Mouse (Mus musculus): Measurements from ENCODE around the gene Zcchc13. TPM values are rescaled to one million over a fixed set of nuclear protein-coding genes. Genes with fewer than 3 reads are reported as not detected.

Zcchc13 gene
- total and polyA plus RNA-seq, 3 experiments, result not detected

DNA sequence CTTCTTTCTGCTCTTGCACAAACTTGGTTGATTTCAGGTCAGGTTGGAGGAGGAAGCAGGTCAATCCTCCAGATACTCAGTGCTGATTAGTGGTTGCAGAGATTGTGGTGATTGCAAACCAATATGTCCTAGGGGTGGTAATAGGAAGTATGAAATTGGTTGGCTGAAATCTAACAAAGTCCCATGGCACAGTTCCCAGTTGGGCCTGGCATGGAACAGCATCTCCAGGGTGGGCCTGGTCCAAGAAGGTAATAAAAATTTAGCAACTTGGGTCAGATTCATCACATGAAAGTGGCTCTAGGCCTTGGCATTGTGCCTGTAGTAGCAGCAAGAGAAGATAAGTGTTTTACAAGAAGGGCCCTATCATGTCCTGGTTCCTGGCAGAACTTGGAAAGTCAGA lies 39.9 kb downstream of the Zcchc13 start:
- Histone ChIP-seq H3K9me3 (replicated peaks) (no peaks in the 10 kb centered on the region), H3K4me1 (ENCODE audit: insufficient read depth, low read depth, low read length) (no peaks in the 10 kb centered on the region), H3K4me3 (ENCODE audit: low read depth, low read length) (no peak overlapping the region), H3K36me3 (replicated peaks) (no peaks in the 10 kb centered on the region), H3K27me3 (ENCODE audit: insufficient read depth, low read length) (no peaks in the 10 kb centered on the region)
- ATAC-seq (ENCODE audit: extremely low read depth, insufficient number of reproducible peaks, low FRiP score, poor library complexity, severe bottlenecking) (no peak), DNase-seq (ENCODE audit: low spot score) (no peak)
- TF ChIP-seq CTCF (IDR thresholded peaks at IDR 0.05; ENCODE audit: low read depth, low read length) (no peak), POLR2AphosphoS5 (IDR thresholded peaks at IDR 0.05; ENCODE audit: insufficient replicate concordance, low read depth, low read length) (no peak), GATA2 (IDR thresholded peaks at IDR 0.05; ENCODE audit: borderline replicate concordance, low read depth, low read length) (no peak), TAL1 (conservative IDR thresholded peaks at IDR 0.05; ENCODE audit: low read depth, low read length) (no peak), GATA1 (IDR thresholded peaks at IDR 0.05; ENCODE audit: borderline replicate concordance, low read length) (no peak)

- Histone ChIP-seq H3K4me1 (ENCODE audit: insufficient read depth, low read depth, low read length) (no peaks in the 10 kb centered on the region), H3K27me3 (ENCODE audit: insufficient read depth, low read length) (no peaks in the 10 kb centered on the region), H3K4me3 (ENCODE audit: low read depth, low read length) (no peak overlapping the region), H3K9me3 (replicated peaks) (no peaks in the 10 kb centered on the region), H3K36me3 (replicated peaks) (no peaks in the 10 kb centered on the region)
- ATAC-seq (ENCODE audit: extremely low read depth, insufficient number of reproducible peaks, low FRiP score, poor library complexity, severe bottlenecking) (no peak), DNase-seq (ENCODE audit: low spot score) (no peak)
- TF ChIP-seq GATA2 (IDR thresholded peaks at IDR 0.05; ENCODE audit: borderline replicate concordance, low read depth, low read length), result no peak
- no peak for TF ChIP-seq GATA1 (IDR thresholded peaks at IDR 0.05; ENCODE audit: borderline replicate concordance, low read length)
- no peak for TF ChIP-seq CTCF (IDR thresholded peaks at IDR 0.05; ENCODE audit: low read depth, low read length)
- TF ChIP-seq POLR2AphosphoS5 (IDR thresholded peaks at IDR 0.05; ENCODE audit: insufficient replicate concordance, low read depth, low read length), result no peak
- no peak for TF ChIP-seq TAL1 (conservative IDR thresholded peaks at IDR 0.05; ENCODE audit: low read depth, low read length)
Measured at GRCm38 (mm10) chrX:103673761-103674160, 43.4 kb downstream of the Zcchc13 start.

DNA sequence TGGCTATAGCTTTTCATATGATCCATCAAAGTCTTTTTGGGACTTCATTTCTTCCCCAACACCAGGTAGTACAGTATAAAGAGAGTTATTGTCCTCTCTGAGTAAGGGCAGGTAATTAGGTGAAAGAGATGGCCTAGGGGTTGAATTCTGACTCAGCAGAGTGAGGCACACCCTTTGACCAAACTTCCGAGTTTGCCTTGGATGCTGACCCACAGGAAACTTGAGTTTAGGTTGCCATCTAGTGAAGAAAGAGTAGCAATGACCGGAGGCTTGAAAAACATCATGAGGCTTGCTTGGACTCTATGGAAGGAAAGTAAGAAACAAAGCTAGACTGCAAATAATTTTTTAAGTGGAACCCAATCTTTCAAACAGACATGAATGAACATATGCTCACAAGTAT lies 44.3 kb downstream of the Zcchc13 start:
- ATAC-seq (ENCODE audit: extremely low read depth, insufficient number of reproducible peaks, low FRiP score, poor library complexity, severe bottlenecking) (no peak), DNase-seq (ENCODE audit: low spot score) (no peak)

More for the DNA sequence above, 44.3 kb downstream of the Zcchc13 start:
- Histone ChIP-seq H3K36me3 (replicated peaks) (no peaks in the 10 kb centered on the region), H3K9me3 (replicated peaks) (no peaks in the 10 kb centered on the region), H3K4me1 (ENCODE audit: insufficient read depth, low read depth, low read length) (no peaks in the 10 kb centered on the region), H3K4me3 (ENCODE audit: low read depth, low read length) (no peak overlapping the region), H3K27me3 (ENCODE audit: insufficient read depth, low read length) (no peaks in the 10 kb centered on the region)
- no peak for TF ChIP-seq CTCF (IDR thresholded peaks at IDR 0.05; ENCODE audit: low read depth, low read length)
- TF ChIP-seq GATA2 (IDR thresholded peaks at IDR 0.05; ENCODE audit: borderline replicate concordance, low read depth, low read length), result no peak
- TF ChIP-seq GATA1 (IDR thresholded peaks at IDR 0.05; ENCODE audit: borderline replicate concordance, low read length), result no peak
- no peak for TF ChIP-seq TAL1 (conservative IDR thresholded peaks at IDR 0.05; ENCODE audit: low read depth, low read length)
- no peak for TF ChIP-seq POLR2AphosphoS5 (IDR thresholded peaks at IDR 0.05; ENCODE audit: insufficient replicate concordance, low read depth, low read length)

Other genes with a start within 250 kb of the Zcchc13 start
- not detected in 2 replicates for gene Tsx, start 216.1 kb upstream of the Zcchc13 start, total RNA-seq (2014; fragmentation: Nextera tagmentation)
- gene Tsx, start 216.1 kb upstream of the Zcchc13 start, total RNA-seq (2017), result not detected in 2 replicates
- gene Tsx, start 216.1 kb upstream of the Zcchc13 start, polyA plus RNA-seq (2012), result not detected in 2 replicates
- 22.2 and 22.7 TPM in 2 replicates for gene Gm26992, start 208.6 kb upstream of the Zcchc13 start, total RNA-seq (2014; fragmentation: Nextera tagmentation)
- not detected in 2 replicates for gene Gm26992, start 208.6 kb upstream of the Zcchc13 start, total RNA-seq (2017)
- not detected in 2 replicates for gene Gm26992, start 208.6 kb upstream of the Zcchc13 start, polyA plus RNA-seq (2012)
- gene Slc16a2, start 191.4 kb downstream of the Zcchc13 start, total RNA-seq (2014; fragmentation: Nextera tagmentation), result not detected in 2 replicates
- gene Slc16a2, start 191.4 kb downstream of the Zcchc13 start, total RNA-seq (2017), result 0.05 and 0.06 TPM in 2 replicates
- gene Slc16a2, start 191.4 kb downstream of the Zcchc13 start, polyA plus RNA-seq (2012), result not detected in 2 replicates

All from G1E (cell line).